Mouse (Mus musculus) brain, adult 2 months (tissue): ENCODE measurements at regions not wholly inside any gene's neighbourhood (a gene's known extent, or its start where the extent isn't known, plus 50 kb on each side); places are given as distances from the start of the nearest gene placed in this dataset.

Experiments
- DNase-seq: peaks from one replicate; pipeline ENCODE4 v3.0.0; 2011; ENCODE audit warnings: low read depth, low spot score

- no peak for DNase-seq
Measured at GRCm38 (mm10) chr9:23024061-23024460, 198.8 kb upstream of the Bmper start.

GRCm38 (mm10) chr9:23025247-23025646 is 197.6 kb upstream of the Bmper start:
- no peak for DNase-seq

- DNase-seq, result peak; percentile 87
Measured at GRCm38 (mm10) chr9:23027377-23028313, 195.2 kb upstream of the Bmper start.

- DNase-seq, result no peak
Measured at GRCm38 (mm10) chr9:23029421-23029820, 193.5 kb upstream of the Bmper start.

- DNase-seq, result no peak
Measured at GRCm38 (mm10) chr9:23030138-23030537, 192.7 kb upstream of the Bmper start.

- DNase-seq, result no peak
Measured at GRCm38 (mm10) chr9:23030546-23030945, 192.3 kb upstream of the Bmper start.

GRCm38 (mm10) chr9:23031916-23032315 is 191.0 kb upstream of the Bmper start:
- no peak for DNase-seq

- DNase-seq, result no peak
Measured at GRCm38 (mm10) chr9:23035306-23035705, 187.6 kb upstream of the Bmper start.

GRCm38 (mm10) chr9:23035901-23036610 is 186.8 kb upstream of the Bmper start:
- peak; percentile 33 for DNase-seq

- DNase-seq, result no peak
Measured at GRCm38 (mm10) chr9:23037513-23037914, 185.4 kb upstream of the Bmper start.

- DNase-seq, result no peak
Measured at GRCm38 (mm10) chr9:23039588-23039987, 183.3 kb upstream of the Bmper start.

- DNase-seq, result no peak
Measured at GRCm38 (mm10) chr9:23041025-23041424, 181.9 kb upstream of the Bmper start.

GRCm38 (mm10) chr9:23041537-23042472 is 181.1 kb upstream of the Bmper start:
- no peak for DNase-seq

GRCm38 (mm10) chr9:23043006-23043405 is 179.9 kb upstream of the Bmper start:
- DNase-seq, result no peak

GRCm38 (mm10) chr9:23045486-23045885 is 177.4 kb upstream of the Bmper start:
- DNase-seq, result no peak

- no peak for DNase-seq
Measured at GRCm38 (mm10) chr9:23050751-23051150, 172.1 kb upstream of the Bmper start.

GRCm38 (mm10) chr9:23059526-23059925 is 163.3 kb upstream of the Bmper start:
- DNase-seq, result no peak

- DNase-seq, result no peak
Measured at GRCm38 (mm10) chr9:23060526-23060925, 162.3 kb upstream of the Bmper start.

GRCm38 (mm10) chr9:23061179-23061929 is 161.5 kb upstream of the Bmper start:
- no peak for DNase-seq

- DNase-seq, result no peak
Measured at GRCm38 (mm10) chr9:23062057-23062655, 160.7 kb upstream of the Bmper start.
